Mouse (Mus musculus) gonadal fat pad, adult 2 months (tissue): ENCODE measurements around the gene C4b. TPM values are rescaled to one million over a fixed set of nuclear protein-coding genes. Genes with fewer than 3 reads are reported as not detected.
"Not testable (repeated sequence)": the region's sequence is repeated elsewhere in the genome, so short reads cannot be mapped to it uniquely, and the experiment has no call there.

Source experiments
- DNase-seq: peaks from one replicate; pipeline ENCODE4 v3.0.0-alpha.2; 2012; ENCODE audit warnings: low read depth
- polyA plus RNA-seq: library from polyadenylated mRNA; depleted of rRNA; stranded (reverse); fragments of >200 nt; gene quantifications from 2 replicates; pipeline ENCODE4 v1.2.3, GENCODE M21; 2012; rRNA removed

C4b gene
- 138 and 171 TPM in 2 replicates for polyA plus RNA-seq

GRCm38 (mm10) chr17:34743719-34744118, at the start of gene C4b:
Gene C4b (minus strand): TSS chr17:34743882.
- DNase-seq, result no peak

DNA sequence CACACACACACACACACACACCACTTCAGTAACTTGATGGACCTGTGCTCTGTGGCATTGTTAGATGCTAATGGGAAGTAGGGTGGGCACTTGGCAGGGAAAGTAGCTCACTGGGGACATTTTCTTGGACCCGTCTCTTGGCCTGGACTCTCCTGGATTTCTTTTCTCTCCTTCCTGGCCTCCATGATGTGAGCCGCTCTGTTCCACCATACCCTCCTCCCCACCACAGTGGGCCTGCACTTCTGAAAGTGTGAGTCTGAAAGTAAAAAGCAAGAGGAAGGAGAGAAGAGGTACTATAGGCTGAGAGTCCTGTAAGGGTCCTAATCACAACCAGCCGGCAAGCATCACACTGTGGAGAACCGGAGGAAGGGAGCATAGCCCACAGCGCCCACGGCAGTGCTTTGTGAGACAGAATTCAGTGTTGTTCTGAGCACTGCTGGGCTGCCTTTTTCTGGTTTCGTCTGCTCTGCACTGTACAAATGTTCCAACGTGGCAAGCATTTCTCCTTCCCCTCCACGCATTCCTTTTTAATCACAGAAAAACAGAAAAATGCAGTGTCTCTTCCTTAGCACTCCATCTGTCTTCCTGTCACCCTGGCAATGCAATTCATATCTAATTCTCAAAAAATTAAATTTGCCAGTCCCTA, 34.1 kb upstream of the C4b start:
- no peak for DNase-seq

GRCm38 (mm10) chr17:34761471-34761870, 17.8 kb upstream of the C4b start:
- no peak for DNase-seq

GRCm38 (mm10) chr17:34746531-34746930, 2.8 kb upstream of the C4b start:
- no peak for DNase-seq

DNA sequence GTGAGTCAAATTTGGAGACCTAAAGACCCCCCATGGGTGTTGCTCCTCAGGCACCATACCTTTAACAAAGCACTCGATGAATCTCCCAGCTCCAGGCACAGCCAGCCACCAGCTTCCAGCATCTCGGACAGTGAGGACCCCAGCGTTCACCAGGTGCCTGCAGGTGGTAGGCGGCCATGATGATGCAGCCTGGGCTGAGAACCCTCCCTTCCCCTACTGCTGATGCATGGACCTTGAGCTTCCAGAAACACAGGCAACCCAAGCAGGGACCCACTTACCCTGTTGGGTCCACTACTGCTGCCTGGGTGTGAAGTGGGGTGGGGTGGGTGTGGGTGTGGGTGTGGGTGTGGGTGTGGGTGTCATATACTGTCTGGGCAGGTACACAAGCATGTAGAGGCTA, 1.5 kb upstream of the C4b start:
- not testable (repeated sequence) for DNase-seq

DNA sequence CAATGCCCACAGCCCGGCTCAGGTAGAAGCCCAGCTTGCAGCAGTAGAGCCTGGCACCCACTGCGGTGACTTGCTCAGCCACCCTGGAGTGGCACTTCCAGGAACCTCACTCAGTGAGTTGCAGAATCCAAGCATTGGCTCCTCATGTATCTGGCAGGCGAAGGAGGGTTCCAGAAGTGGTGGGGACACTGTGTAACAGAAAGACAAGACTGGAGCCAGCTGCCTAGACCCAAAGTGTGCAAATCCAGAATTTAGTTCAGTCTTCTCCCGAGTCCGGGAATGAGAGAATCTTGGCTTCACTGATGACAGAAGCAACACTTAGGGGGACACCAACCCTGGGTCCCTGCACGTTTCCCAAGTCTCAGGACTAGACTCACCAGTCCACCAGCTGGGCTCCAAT, 929 bp upstream of the C4b start:
- DNase-seq, result not testable (repeated sequence)

DNA sequence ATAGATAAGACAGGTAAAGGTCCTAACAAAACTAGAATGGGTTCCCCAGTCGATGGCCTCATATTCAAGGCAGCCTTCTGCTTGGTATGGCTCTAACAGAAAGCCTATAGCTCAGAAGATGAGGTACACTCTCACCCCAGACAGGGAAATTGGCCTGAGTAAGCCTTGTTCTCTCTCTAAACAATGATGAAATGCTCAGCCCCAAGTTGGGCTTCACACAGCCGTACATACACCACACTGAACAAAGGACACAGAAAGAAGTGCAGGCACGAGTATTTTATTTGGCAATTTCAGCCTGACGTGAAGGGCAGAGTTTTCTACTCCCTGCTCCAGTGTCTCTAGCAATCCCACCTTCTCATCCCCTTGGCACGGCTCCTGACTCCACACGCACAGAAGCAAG, 524 bp upstream of the C4b start:
- DNase-seq, result no peak

DNA sequence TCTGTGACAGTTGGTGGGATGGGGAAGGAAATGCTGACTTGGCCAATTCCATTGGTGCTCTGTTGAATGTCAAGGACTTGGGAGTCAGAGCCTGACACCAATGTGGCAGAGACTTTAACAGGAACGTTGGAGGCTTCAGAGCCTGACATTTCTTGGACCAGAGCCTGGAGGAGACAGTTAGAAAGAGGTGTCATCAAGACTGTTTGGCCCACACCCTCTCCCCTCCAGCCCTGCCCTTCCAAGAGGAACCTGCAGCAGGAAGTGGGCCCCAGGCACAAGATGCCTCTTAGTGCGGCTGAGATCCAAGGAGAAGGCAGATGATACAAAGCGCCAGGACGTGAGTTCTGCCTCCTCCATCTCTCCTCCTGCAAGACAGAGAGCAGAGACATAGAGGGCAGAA, 3.4 kb downstream of the C4b start:
- DNase-seq, result no peak

DNA sequence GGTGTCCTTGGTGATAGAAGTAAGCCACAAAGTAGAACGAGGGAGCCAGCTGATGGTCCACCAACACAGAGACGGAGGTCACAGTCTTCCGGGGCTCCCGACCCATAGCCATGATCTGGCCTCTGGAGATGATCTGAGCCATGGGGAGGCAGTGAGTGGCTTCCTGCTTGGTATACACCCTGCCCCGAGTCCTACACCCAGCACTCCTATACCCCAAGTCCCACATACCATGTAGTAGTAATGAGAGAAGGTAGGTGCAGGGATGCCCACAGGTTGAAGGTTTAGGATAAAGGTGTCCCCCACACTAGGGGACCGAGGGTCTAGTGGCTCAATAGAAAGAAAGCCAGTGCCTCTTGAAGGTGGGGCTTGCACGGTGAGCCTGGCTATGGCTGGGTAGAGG, 4.0 kb downstream of the C4b start:
- not testable (repeated sequence) for DNase-seq

- not testable (repeated sequence) for DNase-seq
Measured at GRCm38 (mm10) chr17:34737466-34737865, 6.2 kb downstream of the C4b start.

GRCm38 (mm10) chr17:34729779-34730553, 13.7 kb downstream of the C4b start:
- DNase-seq, result not testable (repeated sequence)

DNA sequence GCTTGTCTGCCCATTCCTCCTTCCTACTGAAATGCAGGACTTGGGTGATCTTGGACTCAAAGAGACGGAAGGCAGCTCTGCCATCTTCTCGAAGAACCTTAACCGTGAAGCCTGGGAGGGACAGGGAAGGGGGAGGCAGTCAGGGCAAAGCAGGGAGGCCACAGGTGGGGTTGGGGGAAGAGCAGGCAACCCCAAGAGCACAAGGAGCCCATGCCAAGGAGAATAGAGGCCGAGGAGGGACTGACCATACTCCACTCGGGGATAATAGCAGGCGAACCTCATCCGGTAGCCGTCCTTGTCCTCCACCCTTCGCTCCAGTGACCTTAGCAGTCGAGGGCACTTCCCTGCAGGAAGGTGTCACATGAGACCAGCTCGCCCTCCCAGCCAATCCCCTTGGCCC, 14.5 kb downstream of the C4b start:
- DNase-seq, result not testable (repeated sequence)

DNA sequence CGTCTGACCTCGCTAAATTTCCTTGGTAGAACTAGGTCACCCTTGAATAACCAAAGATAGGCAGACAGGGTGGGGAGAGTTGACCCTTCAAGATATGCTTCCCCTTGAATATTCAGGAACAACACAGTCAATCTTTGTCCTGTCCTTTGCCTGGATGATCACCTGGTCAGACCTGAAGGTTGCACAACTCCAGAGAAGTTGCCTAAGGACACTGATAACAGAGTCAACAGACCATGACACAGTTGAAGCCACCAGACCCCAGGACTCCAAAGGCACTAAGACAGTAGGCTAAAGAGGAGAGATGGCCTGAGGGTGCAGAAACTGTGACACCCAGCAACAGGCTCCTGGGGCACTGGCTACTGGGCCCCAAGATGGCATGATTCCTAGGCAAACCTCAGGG, 15.8 kb downstream of the C4b start:
- no peak for DNase-seq

DNA sequence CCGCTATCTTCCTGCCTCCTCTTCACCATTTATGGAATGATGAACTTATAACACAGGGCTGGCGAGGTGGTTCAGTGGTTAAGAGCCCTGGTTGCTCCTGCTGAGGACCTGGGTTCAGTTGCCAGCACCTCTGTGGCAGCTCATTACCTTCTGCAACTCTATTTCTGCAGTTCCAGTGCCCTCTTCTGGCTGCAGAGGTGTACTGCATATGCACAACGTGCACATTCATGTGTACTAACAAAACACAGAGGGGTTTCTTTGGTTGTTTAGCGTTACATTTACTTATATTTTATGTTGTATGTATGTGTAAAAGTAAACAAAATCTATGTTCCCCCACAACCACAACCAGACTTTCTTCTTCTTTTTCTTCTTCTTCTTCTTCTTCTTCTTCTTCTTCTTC, 20.6 kb downstream of the C4b start:
- no peak for DNase-seq

- DNase-seq, result not testable (repeated sequence)
Measured at GRCm38 (mm10) chr17:34722238-34722637, 21.4 kb downstream of the C4b start.

- DNase-seq, result not testable (repeated sequence)
Measured at GRCm38 (mm10) chr17:34719886-34720285, 23.8 kb downstream of the C4b start.

GRCm38 (mm10) chr17:34717401-34717800, 26.3 kb downstream of the C4b start:
- DNase-seq, result no peak

DNA sequence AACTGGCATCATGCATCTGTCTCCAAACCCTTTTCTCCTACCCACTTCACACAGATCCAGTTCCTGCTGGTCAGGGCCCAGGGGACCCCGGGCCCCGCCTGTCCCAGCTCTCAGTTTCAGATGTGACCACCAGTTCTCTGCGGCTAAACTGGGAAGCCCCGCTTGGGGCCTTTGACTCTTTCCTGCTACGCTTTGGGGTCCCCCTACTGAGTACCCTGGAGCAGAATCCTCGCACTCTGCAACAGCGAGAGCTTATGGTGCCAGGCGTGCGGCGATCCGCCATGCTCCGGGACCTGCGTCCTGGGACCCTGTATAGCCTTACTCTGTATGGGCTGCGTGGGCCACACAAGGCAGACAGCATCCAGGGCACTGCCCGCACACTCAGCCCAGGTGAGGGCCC, 27.4 kb downstream of the C4b start:
- DNase-seq, result no peak

DNA sequence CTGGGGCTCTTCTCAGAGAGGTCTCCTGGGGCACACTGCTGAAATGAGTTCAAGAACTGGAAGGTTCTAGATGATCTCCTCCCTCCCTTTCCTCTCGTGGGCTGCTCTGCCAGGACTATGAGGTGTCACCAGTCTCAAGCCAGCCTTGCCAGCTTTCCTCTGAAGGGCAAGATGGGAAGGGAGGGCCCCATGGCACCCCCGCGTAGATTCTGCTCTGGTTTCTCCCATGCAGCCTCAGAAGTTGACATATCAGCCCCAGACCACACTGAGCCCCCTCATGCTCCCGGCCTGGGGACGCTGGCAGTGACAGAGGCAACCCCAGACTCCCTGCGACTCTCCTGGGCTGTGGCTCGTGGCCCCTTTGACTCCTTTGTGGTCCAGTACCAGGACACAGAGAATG, 28.2 kb downstream of the C4b start:
- not testable (repeated sequence) for DNase-seq

- not testable (repeated sequence) for DNase-seq
Measured at GRCm38 (mm10) chr17:34714908-34715445, 28.7 kb downstream of the C4b start.

- DNase-seq, result not testable (repeated sequence)
Measured at GRCm38 (mm10) chr17:34714181-34714907, 29.3 kb downstream of the C4b start.

- DNase-seq, result no peak
Measured at GRCm38 (mm10) chr17:34712951-34713350, 30.7 kb downstream of the C4b start.
